Mouse (Mus musculus): ENCODE measurements around the gene Nutm1.
"Not testable (repeated sequence)": the region's sequence is repeated elsewhere in the genome, so short reads cannot be mapped to it uniquely, and the experiment has no call there.

Nutm1 gene

GRCm38 (mm10) chr2:112259241-112259962 is at the start of gene Nutm1:
Gene Nutm1, minus strand, starts transcription at chr2:112259291.
- DNase-seq = no peak

- no peak for DNase-seq
Measured at GRCm38 (mm10) chr2:112308671-112309070, 49.6 kb upstream of the Nutm1 start.

GRCm38 (mm10) chr2:112298221-112298620 is 39.1 kb upstream of the Nutm1 start:
- DNase-seq = no peak

- no peak for DNase-seq
Measured at GRCm38 (mm10) chr2:112296211-112296610, 37.1 kb upstream of the Nutm1 start.

- DNase-seq = no peak
Measured at GRCm38 (mm10) chr2:112292823-112293222, 33.7 kb upstream of the Nutm1 start.

GRCm38 (mm10) chr2:112289507-112289906 is 30.4 kb upstream of the Nutm1 start:
- DNase-seq = no peak

GRCm38 (mm10) chr2:112287059-112287458 is 28.0 kb upstream of the Nutm1 start:
- no peak for DNase-seq

GRCm38 (mm10) chr2:112286062-112286461 is 27.0 kb upstream of the Nutm1 start:
- DNase-seq = not testable (repeated sequence)

- no peak for DNase-seq
Measured at GRCm38 (mm10) chr2:112285031-112285390, 25.9 kb upstream of the Nutm1 start.

GRCm38 (mm10) chr2:112284363-112285030 is 25.4 kb upstream of the Nutm1 start:
- no peak for DNase-seq

GRCm38 (mm10) chr2:112282846-112283245 is 23.8 kb upstream of the Nutm1 start:
- no peak for DNase-seq

- no peak for DNase-seq
Measured at GRCm38 (mm10) chr2:112276870-112277269, 17.8 kb upstream of the Nutm1 start.

GRCm38 (mm10) chr2:112273474-112273873 is 14.4 kb upstream of the Nutm1 start:
- no peak for DNase-seq

GRCm38 (mm10) chr2:112272909-112273308 is 13.8 kb upstream of the Nutm1 start:
- DNase-seq = no peak

GRCm38 (mm10) chr2:112270011-112270410 is 10.9 kb upstream of the Nutm1 start:
- DNase-seq = no peak

- no peak for DNase-seq
Measured at GRCm38 (mm10) chr2:112267547-112268269, 8.6 kb upstream of the Nutm1 start.

- DNase-seq = peak; percentile 31
Measured at GRCm38 (mm10) chr2:112266780-112267179, 7.7 kb upstream of the Nutm1 start.

GRCm38 (mm10) chr2:112266242-112266592 is 7.1 kb upstream of the Nutm1 start, which contains the start of gene Gm21985:
Gene Gm21985, plus strand, starts transcription at chr2:112266314.
- peak; percentile 50 for DNase-seq

GRCm38 (mm10) chr2:112265448-112266241 is 6.6 kb upstream of the Nutm1 start, which contains the start of gene Slc12a6:
Gene Slc12a6, plus strand, starts transcription at chr2:112265825.
- peak; percentile 90 for DNase-seq

- no peak for DNase-seq
Measured at GRCm38 (mm10) chr2:112264364-112264763, 5.3 kb upstream of the Nutm1 start.

- DNase-seq = no peak
Measured at GRCm38 (mm10) chr2:112262779-112263295, 3.7 kb upstream of the Nutm1 start.
